Mouse (Mus musculus): ENCODE data around the gene Ky.

Ky gene

DNA sequence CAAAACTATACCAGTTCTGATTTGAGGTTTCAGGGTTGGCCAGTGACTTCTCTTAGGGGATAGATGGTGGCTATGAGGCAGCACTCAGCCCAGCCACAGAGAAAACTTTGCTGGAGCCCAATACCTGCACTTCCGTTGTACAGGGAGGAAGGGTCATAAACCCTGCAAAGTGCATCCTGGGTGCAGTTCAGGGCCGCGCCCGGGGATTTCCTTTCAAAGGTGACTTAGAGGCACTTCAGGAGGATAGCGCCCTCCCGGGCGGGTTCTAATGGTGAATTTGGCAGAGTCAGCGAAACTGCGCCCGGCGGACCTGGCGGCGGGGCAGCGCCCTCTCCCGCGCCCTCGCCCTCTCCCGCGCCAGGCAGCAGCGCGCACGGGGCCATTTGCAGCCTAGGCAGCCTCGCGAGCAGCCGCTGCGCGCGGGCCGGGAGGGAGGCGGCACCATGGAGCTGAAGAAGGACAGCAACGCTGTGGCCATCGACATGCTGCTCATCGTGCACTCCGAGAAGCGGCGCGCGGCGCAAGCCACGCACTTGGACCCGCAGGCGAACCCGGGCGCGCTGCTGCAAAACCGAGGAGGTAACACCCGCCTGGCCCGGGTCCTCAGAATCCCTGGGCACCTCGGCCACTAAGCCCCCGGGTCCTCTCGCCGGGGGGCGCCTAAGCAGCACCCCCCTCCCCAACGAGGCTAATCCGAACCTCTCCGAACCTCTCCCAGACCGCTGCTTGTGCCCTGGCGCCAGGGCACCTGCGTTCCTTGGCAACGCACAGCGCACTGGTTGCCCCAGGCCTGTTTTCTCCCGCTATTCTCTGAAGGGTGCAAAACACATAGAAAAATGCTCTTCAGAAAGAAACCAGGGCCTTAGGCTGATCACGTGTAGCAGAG, at the start of gene Ky:
Ky (plus strand) TSS at position 51 of the 886 bp plus-strand sequence.
- DNase-seq (ENCODE audit: inconsistent ontology term) = peak; percentile 33

- DNase-seq (ENCODE audit: inconsistent ontology term) = no peak
Measured at GRCm38 (mm10) chr9:102462251-102462650, 43.3 kb upstream of the Ky start.

DNA sequence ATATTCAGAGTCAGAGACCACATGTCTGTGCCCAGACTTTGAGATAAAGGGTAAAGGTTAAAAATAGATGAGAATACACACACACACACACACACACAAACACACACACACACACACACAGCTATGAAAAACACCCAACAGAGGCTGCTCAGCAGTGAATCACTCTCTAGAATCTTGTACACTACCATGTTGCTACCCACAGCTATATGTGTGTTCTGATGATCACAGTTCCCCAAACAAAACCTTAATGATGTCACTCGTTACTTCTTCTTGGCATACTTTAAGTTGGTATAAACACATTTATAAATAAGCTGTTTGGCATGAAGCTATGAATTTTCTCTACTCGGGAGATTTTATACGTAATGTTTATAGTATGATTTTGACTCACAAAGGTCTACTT, 40.5 kb upstream of the Ky start:
- no peak for DNase-seq (ENCODE audit: inconsistent ontology term)

DNA sequence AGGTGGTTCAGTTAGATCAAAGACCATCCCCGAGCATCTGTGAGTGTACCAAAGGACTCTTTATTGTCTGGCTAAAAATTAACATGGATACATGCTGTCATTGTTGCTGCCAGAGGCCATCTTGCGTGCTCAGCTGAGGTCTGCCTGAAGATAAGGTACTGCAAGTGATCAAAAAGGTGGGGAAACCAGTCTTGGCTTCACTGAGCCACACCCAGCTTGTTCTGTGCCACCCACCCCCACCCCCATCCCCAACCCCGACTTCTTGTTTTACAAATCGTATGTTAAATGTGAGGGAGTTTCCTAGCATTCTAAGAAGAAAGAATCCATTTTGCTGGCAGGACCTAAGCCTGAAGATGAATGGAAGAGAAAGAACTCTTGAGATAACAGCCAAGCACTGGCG, 39.8 kb upstream of the Ky start:
- DNase-seq (ENCODE audit: inconsistent ontology term) = no peak

- no peak for DNase-seq (ENCODE audit: inconsistent ontology term)
Measured at GRCm38 (mm10) chr9:102470076-102470819, 35.3 kb upstream of the Ky start.

GRCm38 (mm10) chr9:102477767-102478450, 27.6 kb upstream of the Ky start:
- peak; percentile 31 for DNase-seq (ENCODE audit: inconsistent ontology term)

DNA sequence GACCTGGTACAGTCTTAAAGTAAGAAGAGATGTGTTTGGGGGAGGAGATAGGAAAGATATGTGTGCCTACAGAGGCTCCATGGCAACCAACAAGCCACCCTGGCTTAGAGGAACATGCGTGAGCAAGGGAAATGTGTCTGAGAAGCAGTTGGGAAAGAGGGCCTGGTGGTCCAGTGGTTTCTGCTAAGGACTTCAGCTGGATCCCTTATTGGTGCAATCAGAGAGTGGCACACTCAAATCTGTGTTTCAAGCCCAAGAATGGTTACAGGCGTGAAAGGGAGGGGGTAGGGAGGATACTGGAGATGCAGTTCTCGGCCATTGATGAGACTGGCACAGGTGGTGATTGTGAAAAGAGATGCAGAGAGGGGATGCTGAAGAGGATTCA, 27.1 kb upstream of the Ky start:
- DNase-seq (ENCODE audit: inconsistent ontology term) = no peak

- DNase-seq (ENCODE audit: inconsistent ontology term) = no peak
Measured at GRCm38 (mm10) chr9:102479022-102479421, 26.5 kb upstream of the Ky start.

GRCm38 (mm10) chr9:102492031-102492795, 13.3 kb upstream of the Ky start:
- no peak for DNase-seq (ENCODE audit: inconsistent ontology term)

DNA sequence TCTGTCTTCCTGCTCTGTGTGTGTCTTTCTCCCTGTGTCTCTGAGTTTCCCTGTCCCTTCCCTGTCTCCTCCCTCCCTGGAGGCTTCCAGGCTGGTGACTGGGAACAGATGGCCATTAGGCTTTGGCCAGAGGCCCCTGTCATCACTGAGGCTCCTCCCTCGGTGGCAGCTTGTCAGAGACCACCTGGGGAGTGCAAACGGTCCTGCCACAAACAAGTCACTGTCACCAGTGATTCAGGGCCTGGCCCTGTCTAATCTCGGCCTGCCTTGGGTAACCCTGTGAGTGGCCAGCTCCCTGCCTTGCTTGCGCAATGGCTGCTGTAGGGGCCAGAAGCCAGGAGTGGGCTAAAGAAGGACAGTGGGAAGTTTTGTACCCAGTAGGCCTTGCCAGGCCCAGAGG, 12.5 kb upstream of the Ky start:
- DNase-seq (ENCODE audit: inconsistent ontology term) = peak; percentile 61

- DNase-seq (ENCODE audit: inconsistent ontology term) = no peak
Measured at GRCm38 (mm10) chr9:102493916-102494315, 11.6 kb upstream of the Ky start.

DNA sequence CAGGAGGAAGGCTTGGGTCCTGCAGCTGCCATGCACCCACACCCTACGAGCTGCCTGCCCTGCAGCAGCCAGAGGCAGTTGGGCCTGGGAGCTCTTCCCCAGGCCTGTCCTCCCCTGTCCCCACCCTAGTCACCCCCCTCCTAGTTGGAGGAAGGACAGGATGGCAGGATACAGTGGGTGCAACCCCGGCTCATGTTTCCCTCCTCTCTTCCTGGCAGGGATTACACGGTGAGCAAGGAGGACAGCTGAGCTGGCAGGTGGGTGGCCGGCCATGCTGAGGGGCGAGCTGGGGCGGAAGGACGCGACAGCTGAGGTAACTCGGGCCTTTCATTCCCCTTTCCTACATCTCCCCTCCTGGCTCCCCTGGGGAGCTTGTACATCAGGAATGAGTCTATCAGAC, 11.1 kb upstream of the Ky start:
- DNase-seq (ENCODE audit: inconsistent ontology term) = no peak

DNA sequence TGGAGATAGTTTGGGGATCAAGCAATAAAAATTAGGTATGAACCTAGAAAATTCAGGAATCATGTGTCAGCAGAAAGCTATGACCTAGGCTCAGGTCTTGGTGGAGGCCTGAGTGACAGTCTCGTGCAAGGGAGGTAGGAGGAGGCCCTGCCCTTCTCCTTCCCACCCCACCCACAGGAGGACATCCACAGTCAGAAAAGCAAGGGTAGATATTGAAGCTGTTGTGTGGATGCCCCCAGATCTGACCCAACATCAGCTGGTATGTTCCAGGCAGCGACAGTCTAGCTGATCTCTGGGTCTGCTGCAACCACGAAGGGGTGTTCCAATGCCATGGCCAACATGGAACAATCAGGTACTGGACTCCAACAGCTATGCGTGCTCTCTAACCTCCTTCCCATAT, 10.3 kb upstream of the Ky start:
- DNase-seq (ENCODE audit: inconsistent ontology term) = no peak

DNA sequence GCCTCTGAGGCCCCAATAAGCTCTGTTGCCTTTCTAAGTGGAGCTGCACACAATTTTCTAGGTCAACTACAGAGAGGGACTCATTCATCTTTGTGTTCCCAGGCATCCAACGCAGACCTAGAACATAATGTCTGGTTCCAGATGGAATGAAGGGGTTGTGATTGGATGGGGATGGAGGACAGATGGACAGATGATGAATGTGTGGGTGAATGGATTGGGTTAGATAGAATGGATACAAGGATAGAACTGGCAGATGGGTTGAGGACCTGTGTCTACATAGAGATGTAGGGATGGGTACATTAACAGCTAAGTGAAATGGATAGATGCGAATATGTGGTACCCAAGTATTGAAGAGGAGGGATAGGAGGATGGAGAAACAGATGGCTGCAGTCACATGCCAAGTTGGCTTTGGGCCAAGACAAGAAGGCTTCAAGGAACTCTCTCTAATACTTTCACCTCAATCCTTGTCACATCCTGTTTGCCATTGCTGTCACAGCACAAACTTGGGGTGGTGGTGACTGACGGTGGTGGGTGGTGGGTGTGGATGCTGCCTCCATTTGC, 9.0 kb upstream of the Ky start:
- DNase-seq (ENCODE audit: inconsistent ontology term) = no peak

- no peak for DNase-seq (ENCODE audit: inconsistent ontology term)
Measured at GRCm38 (mm10) chr9:102497089-102497690, 8.4 kb upstream of the Ky start.

GRCm38 (mm10) chr9:102497833-102498430, 7.6 kb upstream of the Ky start:
- DNase-seq (ENCODE audit: inconsistent ontology term) = no peak

GRCm38 (mm10) chr9:102498701-102499100, 6.8 kb upstream of the Ky start:
- DNase-seq (ENCODE audit: inconsistent ontology term) = no peak

DNA sequence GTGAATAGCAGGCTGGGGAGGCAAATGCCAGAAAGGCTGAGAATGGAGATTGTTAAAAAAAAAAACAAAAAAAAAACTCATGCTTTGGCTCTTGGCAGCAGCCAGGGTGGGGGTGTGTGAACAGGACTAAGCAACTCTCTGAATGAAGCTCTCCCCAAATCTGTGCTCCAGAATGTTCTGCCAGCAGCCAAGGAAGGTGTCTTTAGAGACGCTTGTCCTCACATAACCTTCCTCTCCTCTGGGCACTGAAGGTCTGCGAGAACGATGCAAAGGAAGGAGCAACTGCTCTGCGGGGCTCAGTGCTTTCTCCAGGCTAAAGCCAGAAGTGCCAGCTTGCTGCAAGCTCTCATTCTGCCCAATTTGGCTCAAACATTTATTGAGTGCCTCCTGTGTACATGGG, 6.3 kb upstream of the Ky start:
- no peak for DNase-seq (ENCODE audit: inconsistent ontology term)

DNA sequence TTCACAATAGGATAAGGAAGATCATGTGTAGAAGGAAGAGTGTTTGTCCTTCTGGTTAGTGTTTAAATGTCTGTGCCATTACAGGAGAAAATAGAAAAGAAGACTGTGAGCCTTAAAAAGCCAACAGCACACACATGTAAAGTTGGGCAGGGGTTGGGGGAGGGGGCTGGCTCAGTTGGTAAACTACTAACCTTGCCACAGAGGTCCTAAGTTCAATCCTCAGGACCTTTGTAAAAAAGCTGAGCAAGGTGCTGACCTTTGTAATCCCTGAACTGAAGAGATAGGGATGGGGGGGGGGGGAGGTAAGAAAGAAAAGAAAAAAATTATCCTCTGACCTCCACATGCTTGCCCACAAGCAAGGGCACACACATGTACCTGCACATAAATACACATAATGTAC, 5.8 kb upstream of the Ky start:
- DNase-seq (ENCODE audit: inconsistent ontology term) = no peak

- no peak for DNase-seq (ENCODE audit: inconsistent ontology term)
Measured at GRCm38 (mm10) chr9:102501113-102501512, 4.4 kb upstream of the Ky start.
